ENCODE assay signal across 8 mouse cellular contexts in the genomic region with DNA sequence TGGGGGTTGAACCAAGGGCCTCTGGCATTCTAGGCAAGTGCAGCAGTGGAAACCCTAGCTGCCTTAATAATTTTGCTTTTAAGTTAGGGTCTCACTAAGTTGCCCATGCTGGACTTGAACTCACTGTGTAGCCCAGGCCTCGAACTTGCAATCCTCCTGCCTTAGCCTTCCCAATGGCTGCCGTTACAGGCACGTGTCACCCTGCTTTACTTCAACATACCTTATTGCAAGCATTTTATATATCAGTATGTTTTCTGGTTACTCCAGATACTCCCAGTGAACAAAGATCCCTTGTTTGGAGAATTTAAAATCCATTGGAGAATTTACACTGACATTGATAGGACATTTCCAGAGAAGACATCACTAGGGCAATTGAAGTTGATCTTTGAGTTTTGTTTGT. TPM values are rescaled to one million over a fixed set of nuclear protein-coding genes. Genes with fewer than 3 reads are reported as not detected.
DNase-seq lines count a peak whose midpoint lies in the region; ATAC-seq and TF ChIP-seq lines count a peak whose summit lies in the region.

No protein-coding gene starts in this region.

- no peak for TF ChIP-seq CTCF in hindbrain, postnatal 0 days (IDR thresholded peaks at IDR 0.05; ENCODE audit: low read depth)
- TF ChIP-seq CTCF in midbrain, postnatal 0 days (IDR thresholded peaks at IDR 0.05) = no peak

- no peaks in the 10 kb centered on the region for H3K9me3 ChIP-seq in kidney, embryonic 16.5 days (ENCODE audit: low read length)
- H3K9me3 ChIP-seq in embryonic facial prominence, embryonic 10.5 days = no peaks in the 10 kb centered on the region
- H3K9me3 ChIP-seq in hindbrain, postnatal 0 days (ENCODE audit: low read length) = no peaks in the 10 kb centered on the region
- no peaks in the 10 kb centered on the region for H3K9me3 ChIP-seq in midbrain, postnatal 0 days (ENCODE audit: low read length)

- H3K27ac ChIP-seq in kidney, embryonic 16.5 days (ENCODE audit: low read length) = no peak overlapping the region
- H3K27ac ChIP-seq in embryonic facial prominence, embryonic 10.5 days (replicated peaks) = peak overlapping the region; percentile 95; the same call in 1 of the 2 replicates
- peak overlapping the region; percentile 81; the same call in 1 of the 2 replicates for H3K27ac ChIP-seq in hindbrain, postnatal 0 days
- peak overlapping the region; percentile 87 for H3K27ac ChIP-seq in midbrain, postnatal 0 days (ENCODE audit: low read depth, low read length)

- H3K36me3 ChIP-seq in kidney, embryonic 16.5 days (ENCODE audit: insufficient read depth, low read length) = no peaks in the 10 kb centered on the region
- H3K36me3 ChIP-seq in embryonic facial prominence, embryonic 10.5 days (replicated peaks) = no peaks in the 10 kb centered on the region
- no peaks in the 10 kb centered on the region for H3K36me3 ChIP-seq in hindbrain, postnatal 0 days (ENCODE audit: insufficient read depth, low read length)
- no peaks in the 10 kb centered on the region for H3K36me3 ChIP-seq in midbrain, postnatal 0 days (ENCODE audit: insufficient read depth, low read length)

- H3K9ac ChIP-seq in kidney, embryonic 16.5 days (replicated peaks; ENCODE audit: low read length) = peak overlapping the region; percentile 95
- peak overlapping the region; percentile 55; the same call in 1 of the 2 replicates for H3K9ac ChIP-seq in hindbrain, postnatal 0 days (replicated peaks; ENCODE audit: low read length)
- H3K9ac ChIP-seq in midbrain, postnatal 0 days (replicated peaks; ENCODE audit: low read length, poor library complexity, severe bottlenecking) = peak overlapping the region; percentile 79; the same call in 1 of the 2 replicates

- 90% methylated on average over 3 of the region's 3 CpGs for WGBS in kidney, embryonic 16.5 days
- WGBS in embryonic facial prominence, embryonic 10.5 days = 89% methylated on average over 3 of the region's 3 CpGs
- WGBS in hindbrain, postnatal 0 days = 93% methylated on average over 3 of the region's 3 CpGs
- WGBS in midbrain, postnatal 0 days = 92% methylated on average over 3 of the region's 3 CpGs

- ATAC-seq in kidney, embryonic 16.5 days (ENCODE audit: low FRiP score, low TSS enrichment) = no peak
- ATAC-seq in hindbrain, postnatal 0 days = no peak
- no peak for ATAC-seq in midbrain, postnatal 0 days (ENCODE audit: low FRiP score)

- no peak for DNase-seq in kidney, adult 11 months
- DNase-seq in embryonic facial prominence, embryonic 10.5 days (ENCODE audit: low spot score) = no peak
- no peak for DNase-seq in hindbrain, postnatal 0 days (ENCODE audit: low spot score)
- DNase-seq in midbrain, postnatal 0 days (ENCODE audit: low spot score) = no peak
- no peak for DNase-seq in ovary, postnatal 36 days (ENCODE audit: low spot score)
- no peak for DNase-seq in right cerebral cortex, adult 18-20 months
- no peak for DNase-seq in right cerebral cortex, postnatal 25 days

- peak overlapping the region; percentile 90 for H3K4me2 ChIP-seq in kidney, embryonic 16.5 days (replicated peaks; ENCODE audit: low read depth, low read length)
- peak overlapping the region; percentile 64 for H3K4me2 ChIP-seq in hindbrain, postnatal 0 days (ENCODE audit: low read depth, low read length)
- peak overlapping the region; percentile 87 for H3K4me2 ChIP-seq in midbrain, postnatal 0 days (ENCODE audit: low read depth, low read length, poor library complexity, severe bottlenecking)

- peaks cover 12% of the 10 kb centered on the region for H3K4me1 ChIP-seq in kidney, embryonic 16.5 days (ENCODE audit: insufficient read depth, low read length)
- H3K4me1 ChIP-seq in embryonic facial prominence, embryonic 10.5 days = peaks cover 13% of the 10 kb centered on the region
- peaks cover 4% of the 10 kb centered on the region; the same call in 1 of the 2 replicates for H3K4me1 ChIP-seq in hindbrain, postnatal 0 days (ENCODE audit: insufficient read depth, low read length)
- H3K4me1 ChIP-seq in midbrain, postnatal 0 days (ENCODE audit: insufficient read depth, low read length) = peaks cover 5% of the 10 kb centered on the region; the same call in 1 of the 2 replicates

- H3K27me3 ChIP-seq in kidney, embryonic 16.5 days (ENCODE audit: insufficient read depth, low read length) = no peaks in the 10 kb centered on the region
- H3K27me3 ChIP-seq in embryonic facial prominence, embryonic 10.5 days (replicated peaks; ENCODE audit: low read depth, poor library complexity, severe bottlenecking) = no peaks in the 10 kb centered on the region
- H3K27me3 ChIP-seq in hindbrain, postnatal 0 days (ENCODE audit: insufficient read depth, low read length) = no peaks in the 10 kb centered on the region
- no peaks in the 10 kb centered on the region for H3K27me3 ChIP-seq in midbrain, postnatal 0 days (ENCODE audit: insufficient read depth, low read length)

- H3K4me3 ChIP-seq in kidney, embryonic 16.5 days (ENCODE audit: low read length) = peak overlapping the region; percentile 91
- peak overlapping the region; percentile 81 for H3K4me3 ChIP-seq in embryonic facial prominence, embryonic 10.5 days
- peak overlapping the region; percentile 52 for H3K4me3 ChIP-seq in hindbrain, postnatal 0 days (ENCODE audit: low read length)
- H3K4me3 ChIP-seq in midbrain, postnatal 0 days (ENCODE audit: low read depth, low read length) = peak overlapping the region; percentile 79

RNA-seq across cellular contexts. Expression of a gene that starts 0.8 kb away (rescaled TPM):
- 5.2 and 8.3 TPM in 2 replicates for polyA plus RNA-seq in kidney, embryonic 16.5 days (2015; fragmentation: Nextera tagmentation; extraction: Ambion mirVana)
- polyA plus RNA-seq in embryonic facial prominence, embryonic 10.5 days (2016; fragmentation: Nextera tagmentation; extraction: Ambion mirVana) = 10.2 and 10.3 TPM in 2 replicates
- 5.5 and 6.9 TPM in 2 replicates for total RNA-seq in hindbrain, postnatal 0 days (2014; rRNA removed)
- 7.1 and 7.4 TPM in 2 replicates for polyA plus RNA-seq in hindbrain, postnatal 0 days (2015; fragmentation: Nextera tagmentation; extraction: Ambion mirVana)
- 5.0 and 5.4 TPM in 2 replicates for total RNA-seq in midbrain, postnatal 0 days (2014; rRNA removed)
- 6.8 and 8.6 TPM in 2 replicates for polyA plus RNA-seq in midbrain, postnatal 0 days (2015; fragmentation: Nextera tagmentation; extraction: Ambion mirVana)

RNA-seq across cellular contexts. Expression of a gene that starts 18.1 kb away (rescaled TPM):
- polyA plus RNA-seq in kidney, embryonic 16.5 days (2015; fragmentation: Nextera tagmentation; extraction: Ambion mirVana) = 0.05 TPM in 1 of 2 replicates, not detected in the other
- 0.05 TPM in 2 replicates for polyA plus RNA-seq in embryonic facial prominence, embryonic 10.5 days (2016; fragmentation: Nextera tagmentation; extraction: Ambion mirVana)
- total RNA-seq in hindbrain, postnatal 0 days (2014; rRNA removed) = 40.5 and 45.9 TPM in 2 replicates
- 69.2 and 74.4 TPM in 2 replicates for polyA plus RNA-seq in hindbrain, postnatal 0 days (2015; fragmentation: Nextera tagmentation; extraction: Ambion mirVana)
- total RNA-seq in midbrain, postnatal 0 days (2014; rRNA removed) = 35.7 and 37.1 TPM in 2 replicates
- polyA plus RNA-seq in midbrain, postnatal 0 days (2015; fragmentation: Nextera tagmentation; extraction: Ambion mirVana) = 49.9 and 58.1 TPM in 2 replicates

RNA-seq across cellular contexts. Expression of a gene that starts 52.6 kb away (rescaled TPM):
- 20.1 and 23.8 TPM in 2 replicates for polyA plus RNA-seq in kidney, embryonic 16.5 days (2015; fragmentation: Nextera tagmentation; extraction: Ambion mirVana)
- 6.6 and 6.8 TPM in 2 replicates for polyA plus RNA-seq in embryonic facial prominence, embryonic 10.5 days (2016; fragmentation: Nextera tagmentation; extraction: Ambion mirVana)
- 12.5 and 13.1 TPM in 2 replicates for total RNA-seq in hindbrain, postnatal 0 days (2014; rRNA removed)
- polyA plus RNA-seq in hindbrain, postnatal 0 days (2015; fragmentation: Nextera tagmentation; extraction: Ambion mirVana) = 3.6 and 4.5 TPM in 2 replicates
- total RNA-seq in midbrain, postnatal 0 days (2014; rRNA removed) = 10.1 and 12.6 TPM in 2 replicates
- 3.6 and 4.0 TPM in 2 replicates for polyA plus RNA-seq in midbrain, postnatal 0 days (2015; fragmentation: Nextera tagmentation; extraction: Ambion mirVana)

Comparison
In these comparisons a context has a peak if more than half of its experiments do, and no peak if none do; other contexts are left out.
1. RNA of a gene that starts 18.1 kb away (polyA plus RNA-seq): 69.2 to 74.4 TPM in hindbrain, postnatal 0 days and 49.9 to 58.1 TPM in midbrain, postnatal 0 days; 0.05 TPM in embryonic facial prominence, embryonic 10.5 days and 0.05 TPM in kidney, embryonic 16.5 days; every median in the first group is over 10 times any median in the second.
2. Peak in every context shown above with its lines, with median percentiles within 50 percentile points of each other: H3K4me2 ChIP-seq, H3K4me3 ChIP-seq and H3K9ac ChIP-seq.